Mouse (Mus musculus): ENCODE results near the gene Macc1. TPM values are rescaled to one million over a fixed set of nuclear protein-coding genes. Genes with fewer than 3 reads are reported as not detected.

Macc1 gene
- total RNA-seq, 2 experiments from 2014 or later = not detected

DNA sequence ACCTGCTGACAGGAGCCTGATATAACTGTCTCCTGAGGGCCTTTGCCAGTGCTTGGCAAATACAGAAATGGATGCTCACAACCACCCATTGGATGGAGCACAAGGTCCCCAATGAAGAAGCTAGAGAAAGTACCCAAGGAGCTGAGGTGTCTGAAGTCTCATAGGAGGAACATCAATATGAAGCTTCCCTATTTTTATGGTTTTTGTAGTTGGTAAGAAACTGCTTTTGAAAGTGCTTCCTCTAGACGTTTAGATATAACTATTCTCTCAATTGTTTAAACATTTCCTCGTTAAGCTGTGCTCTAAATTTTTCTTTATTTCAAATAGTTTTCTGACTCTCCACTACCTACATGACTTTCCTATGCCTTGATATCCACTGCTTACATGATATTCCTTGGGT, 169.2 kb downstream of the Macc1 start:
- DNase-seq (ENCODE audit: low spot score in 2 of 2) = no peak

GRCm38 (mm10) chr12:119483922-119484631, 170.0 kb downstream of the Macc1 start:
- no peak for DNase-seq (ENCODE audit: low spot score in 2 of 2)

- no peak for DNase-seq (ENCODE audit: low spot score in 2 of 2)
Observed at GRCm38 (mm10) chr12:119511145-119511544, 197.1 kb downstream of the Macc1 start.

Other genes starting within 250 kb of the Macc1 start
- gene Itgb8, start 75.5 kb upstream of the Macc1 start, total RNA-seq (2021) = 1 to 10 TPM; 5.1 to 6.2 TPM